Mouse (Mus musculus) heart, adult 2 months (tissue): ENCODE measurements around the gene Gm42906. TPM values are rescaled to one million over a fixed set of nuclear protein-coding genes. Genes with fewer than 3 reads are reported as not detected.

Source experiments
- DNase-seq, 2 experiments: peaks; one replicate each; pipeline ENCODE4 v3.0.0; 2021
- H3K27ac ChIP-seq: fragments of 200-600 bp; 2 replicates; pipeline ENCODE4 v1.8.1; 2022
- H3K27me3 ChIP-seq: fragments of 200-500 bp; 2 replicates; pipeline ENCODE4 v1.6.1; 2012; ENCODE audit warnings: mild to moderate bottlenecking, low read length, inconsistent platforms, mixed read lengths; ENCODE audit not compliant: control insufficient read depth, insufficient read depth
- H3K36me3 ChIP-seq: fragments of 200-500 bp; 2 replicates; pipeline ENCODE4 v1.6.1; 2012; ENCODE audit warnings: low read length, inconsistent platforms; ENCODE audit not compliant: control insufficient read depth, insufficient read depth
- H3K4me1 ChIP-seq: fragments of 200-500 bp; 2 replicates; pipeline ENCODE4 v1.6.1; 2011; ENCODE audit warnings: low read length; ENCODE audit not compliant: control insufficient read depth, insufficient read depth
- H3K4me3 ChIP-seq: fragments of 200-600 bp; 2 replicates; pipeline ENCODE4 v1.8.1; 2022
- H3K79me2 ChIP-seq: fragments of 200-500 bp; replicated peaks from 2 replicates; pipeline ENCODE4 v1.6.1; 2012; ENCODE audit warnings: mild to moderate bottlenecking, inconsistent platforms, low read length, moderate library complexity, mixed read lengths; ENCODE audit not compliant: control insufficient read depth, insufficient read depth
- H3K9ac ChIP-seq: fragments of 200-500 bp; 2 replicates; pipeline ENCODE4 v1.6.1; 2012; ENCODE audit warnings: low read depth, mild to moderate bottlenecking, control low read depth, inconsistent platforms, low read length, mixed read lengths
- CTCF ChIP-seq: fragments of 200-600 bp; IDR thresholded peaks from 2 replicates; pipeline ENCODE4 v1.8.1; 2022; ENCODE audit warnings: antibody characterized with exemption, mild to moderate bottlenecking, moderate library complexity
- EP300 ChIP-seq: fragments of 200-500 bp; IDR thresholded peaks from 2 replicates; pipeline ENCODE4 v1.6.1; 2011; ENCODE audit warnings: low read depth, low read length, control low read depth; ENCODE audit not compliant: insufficient read depth
- POLR2A ChIP-seq: fragments of 200-500 bp; IDR thresholded peaks from 2 replicates; pipeline ENCODE4 v1.6.1; 2011; ENCODE audit warnings: mild to moderate bottlenecking, low read depth, low read length, control low read depth; ENCODE audit not compliant: insufficient read depth
- WGBS: fragments of 180-500 bp; shearing (Covaris S2); methylation state at CpG from one replicate; pipeline ENCODE4 v1.1.7; 2018; 5-methylcytosine and 5-hydroxymethylcytosine counted together
- intact Hi-C: fragments of 180-260 bp; cut with DNase I; formaldehyde crosslinking; loops from one replicate; pipeline ENCODE4 v1.15.1; 2025
- polyA plus RNA-seq: library from polyadenylated mRNA; depleted of rRNA; stranded (reverse); fragments of >200 nt; gene quantifications from 2 replicates; pipeline ENCODE4 v1.2.3, GENCODE M21; 2012
- total RNA-seq, 2 experiments: library from RNA; stranded (reverse); gene quantifications; 2 replicates each; pipeline ENCODE4 v1.2.3; 2021

Gm42906 gene
- total and polyA plus RNA-seq, 3 experiments: 2.9 TPM; not detected in 2

DNA sequence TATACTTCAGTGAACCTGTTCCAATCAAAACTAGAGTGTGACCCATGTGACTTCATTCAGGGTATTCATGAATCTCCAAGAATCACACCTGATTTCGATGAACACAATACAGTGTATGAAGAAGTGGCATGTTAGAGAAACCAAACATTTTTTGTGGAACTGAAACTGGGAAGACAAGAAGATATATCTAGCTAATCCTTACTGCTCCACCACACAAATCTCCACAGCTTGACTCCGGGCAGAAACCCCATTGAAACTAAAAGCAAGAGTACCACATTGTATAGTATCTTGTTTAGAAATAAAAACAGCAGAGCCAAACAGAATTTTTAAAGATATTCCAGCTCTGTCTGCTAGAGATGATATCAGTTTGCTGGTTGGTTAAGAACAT, 27.4 kb downstream of the Gm42906 start:
- no peak for TF ChIP-seq POLR2A
- no peak for TF ChIP-seq CTCF
- no peak for TF ChIP-seq EP300
- H3K9ac ChIP-seq: no peak overlapping the region
- 86% methylated on average over 2 of the region's 2 CpGs for WGBS
- intact Hi-C loops: no loop called here
- H3K4me1 ChIP-seq: no peaks in the 10 kb centered on the region
- no peak overlapping the region for H3K27ac ChIP-seq
- peaks cover 1% of the 10 kb centered on the region; the same call in 1 of the 2 replicates for H3K27me3 ChIP-seq
- no peaks in the 10 kb centered on the region for H3K36me3 ChIP-seq
- H3K79me2 ChIP-seq: no peaks in the 10 kb centered on the region
- no peak overlapping the region for H3K4me3 ChIP-seq
- no peak for DNase-seq

DNA sequence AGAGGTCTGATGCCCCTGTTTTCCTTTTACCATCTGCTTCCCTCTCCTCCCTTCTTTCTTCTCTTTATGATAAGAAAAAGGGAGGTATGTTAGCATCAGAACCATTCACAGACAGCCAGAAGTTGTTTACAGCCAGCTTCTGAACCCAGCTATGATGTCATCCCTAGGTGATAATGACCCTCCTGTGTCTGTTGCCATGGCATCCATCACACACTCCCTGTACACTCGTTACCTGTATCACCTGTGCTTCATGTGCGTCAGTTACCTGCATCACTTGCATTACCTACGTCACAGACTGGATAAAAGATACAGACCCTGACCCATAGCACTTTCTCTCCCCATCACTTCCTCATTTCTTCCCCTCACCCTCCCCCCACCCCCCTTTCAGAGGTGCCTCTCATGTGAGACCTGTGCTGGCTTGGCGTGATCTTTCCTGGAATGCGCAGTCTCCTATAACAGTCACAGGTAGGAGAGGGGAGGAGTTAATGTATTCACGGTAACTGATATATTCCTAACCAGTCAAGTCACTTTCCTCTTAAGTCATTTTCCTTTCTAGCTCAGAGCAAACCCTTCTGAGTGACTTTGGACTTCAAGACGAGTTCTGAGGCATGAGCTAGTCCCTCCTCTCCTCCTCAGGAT, 27.9 kb downstream of the Gm42906 start:
- intact Hi-C loops: no loop called here
- Histone ChIP-seq H3K9ac (no peak overlapping the region), H3K4me1 (no peaks in the 10 kb centered on the region), H3K79me2 (no peaks in the 10 kb centered on the region), H3K27me3 (peaks cover 1% of the 10 kb centered on the region; the same call in 1 of the 2 replicates), H3K4me3 (no peak overlapping the region), H3K27ac (no peak overlapping the region), H3K36me3 (no peaks in the 10 kb centered on the region)
- TF ChIP-seq EP300: no peak
- TF ChIP-seq CTCF: no peak
- TF ChIP-seq POLR2A: no peak
- 72% methylated on average over 7 of the region's 7 CpGs for WGBS
- no peak for DNase-seq

DNA sequence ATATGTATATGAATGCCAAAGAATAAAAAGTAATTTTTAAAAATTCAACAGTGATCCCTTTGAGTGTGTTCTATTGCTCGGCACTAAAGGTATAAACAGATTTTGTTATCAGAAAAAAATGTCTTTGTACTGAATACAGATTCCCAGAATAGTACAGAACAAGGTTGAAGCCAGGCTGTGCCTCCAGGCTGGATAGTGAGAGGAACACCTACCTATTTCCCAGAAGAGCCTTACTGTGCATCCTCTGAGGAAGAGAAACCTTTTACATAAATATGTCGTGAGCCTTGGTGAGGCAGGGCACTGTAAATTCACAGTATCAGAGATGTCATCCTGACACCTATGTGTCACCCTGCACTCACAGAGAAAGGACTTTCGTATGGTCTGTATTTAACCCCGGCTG, 31.8 kb downstream of the Gm42906 start:
- Histone ChIP-seq H3K27me3 (no peaks in the 10 kb centered on the region), H3K79me2 (no peaks in the 10 kb centered on the region), H3K4me1 (no peaks in the 10 kb centered on the region; the same call in 1 of the 2 replicates), H3K4me3 (no peak overlapping the region), H3K9ac (no peak overlapping the region), H3K27ac (no peak overlapping the region), H3K36me3 (no peaks in the 10 kb centered on the region)
- TF ChIP-seq CTCF (no peak), POLR2A (no peak), EP300 (no peak)
- WGBS: 80% methylated on average over 4 of the region's 4 CpGs
- DNase-seq: no peak
- intact Hi-C loops: no loop called here

DNA sequence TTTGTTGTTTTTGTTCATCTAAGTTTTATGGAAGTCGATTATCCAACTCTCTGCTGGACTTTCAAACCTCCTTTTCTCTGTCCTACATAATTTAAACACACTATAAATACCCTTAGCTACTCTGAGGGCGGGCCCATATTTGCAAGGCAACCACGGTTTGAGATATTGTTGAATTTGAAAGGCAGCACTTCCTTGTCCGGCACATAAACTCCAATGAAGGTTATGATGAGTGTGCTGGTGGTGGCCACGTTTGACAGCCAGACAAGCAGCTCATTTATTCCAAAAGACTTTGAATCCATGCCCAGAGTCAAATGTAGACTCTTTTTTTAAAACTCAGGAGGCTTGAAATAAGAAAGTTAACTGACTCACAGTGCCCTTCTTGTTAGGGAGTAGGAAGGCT, 33.3 kb downstream of the Gm42906 start:
- WGBS: 40% methylated on average over 5 of the region's 5 CpGs
- H3K36me3 ChIP-seq: no peaks in the 10 kb centered on the region
- no peak for DNase-seq
- no peaks in the 10 kb centered on the region for H3K27me3 ChIP-seq
- no peaks in the 10 kb centered on the region for H3K79me2 ChIP-seq
- no peak overlapping the region; the same call in 1 of the 2 replicates for H3K27ac ChIP-seq
- H3K4me3 ChIP-seq: no peak overlapping the region
- intact Hi-C loops: no loop called here
- no peaks in the 10 kb centered on the region; the same call in 1 of the 2 replicates for H3K4me1 ChIP-seq
- TF ChIP-seq EP300 (no peak), CTCF (no peak), POLR2A (no peak)
- H3K9ac ChIP-seq: no peak overlapping the region

DNA sequence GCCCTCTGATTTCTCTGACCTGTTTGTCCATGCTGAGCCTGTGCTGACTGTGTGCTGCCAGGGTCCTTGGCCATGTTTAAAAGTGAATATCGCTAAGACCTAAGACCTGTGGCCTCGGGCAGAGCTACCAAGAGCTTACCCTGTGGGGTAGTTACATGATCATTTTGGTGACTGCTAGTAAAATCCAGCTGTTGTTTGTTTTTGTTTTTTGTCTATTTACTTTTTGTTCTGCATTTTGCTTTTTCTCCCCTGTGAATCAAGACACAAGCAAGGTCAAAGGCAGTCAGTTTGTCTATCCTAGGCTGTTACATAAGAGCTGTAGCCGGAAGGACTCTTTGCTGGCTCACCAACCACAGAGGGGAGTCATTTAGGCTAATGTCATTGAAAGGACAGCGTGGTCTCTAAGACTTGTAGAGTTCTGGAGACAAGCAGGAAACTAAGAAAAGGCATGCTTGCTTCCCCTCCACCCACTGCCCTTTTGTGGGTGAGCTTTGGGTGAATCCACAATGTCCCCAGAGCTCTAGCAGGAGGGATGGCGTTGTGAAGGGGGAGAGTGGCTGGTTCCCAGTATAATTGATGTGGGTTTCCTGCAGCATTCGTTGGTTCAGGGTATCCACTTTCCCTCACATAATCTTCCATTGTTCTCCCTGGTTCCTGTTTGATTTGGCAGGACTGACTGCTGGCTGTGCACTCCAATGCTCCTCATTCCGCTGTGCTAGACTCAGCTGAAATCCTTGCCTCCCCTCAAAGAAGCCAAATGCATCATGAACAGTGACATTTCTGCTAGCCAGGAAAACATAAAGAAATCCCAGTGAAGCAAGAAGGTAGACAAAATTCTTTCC, 33.9 kb downstream of the Gm42906 start:
- peak overlapping the region; percentile 54 for H3K27ac ChIP-seq
- intact Hi-C loops: no loop called here
- H3K4me3 ChIP-seq: no peak overlapping the region
- no peaks in the 10 kb centered on the region for H3K36me3 ChIP-seq
- H3K27me3 ChIP-seq: no peaks in the 10 kb centered on the region
- TF ChIP-seq EP300: no peak
- no peak for TF ChIP-seq POLR2A
- TF ChIP-seq CTCF: no peak
- no peaks in the 10 kb centered on the region for H3K79me2 ChIP-seq
- DNase-seq: peak; percentile 12 to 20
- no peaks in the 10 kb centered on the region; the same call in 1 of the 2 replicates for H3K4me1 ChIP-seq
- H3K9ac ChIP-seq: no peak overlapping the region
- WGBS: 41% methylated on average over 7 of the region's 7 CpGs

DNA sequence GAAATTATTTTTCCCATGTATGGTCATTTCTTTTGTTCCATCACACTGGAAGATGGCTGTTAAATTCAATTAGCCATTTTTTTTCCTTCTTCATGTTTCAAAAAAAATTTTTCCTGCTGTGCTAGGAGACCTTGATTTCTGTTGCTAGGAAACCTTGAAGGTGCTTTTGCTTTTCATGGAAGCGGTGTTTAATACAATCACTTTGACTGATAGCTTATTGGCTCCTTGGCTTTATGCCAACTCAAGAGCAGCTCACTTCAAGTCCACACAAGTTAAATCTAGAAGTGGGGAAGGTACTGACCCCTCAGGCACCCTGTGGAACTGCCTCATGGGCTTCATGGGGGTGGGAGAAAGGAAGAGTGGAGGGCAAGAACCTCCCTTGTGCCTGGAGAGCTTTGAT, 38.1 kb downstream of the Gm42906 start:
- H3K9ac ChIP-seq: no peak overlapping the region
- H3K36me3 ChIP-seq: no peaks in the 10 kb centered on the region
- no peak overlapping the region for H3K27ac ChIP-seq
- H3K27me3 ChIP-seq: no peaks in the 10 kb centered on the region
- H3K4me1 ChIP-seq: no peaks in the 10 kb centered on the region; the same call in 1 of the 2 replicates
- no peak for DNase-seq
- no peak for TF ChIP-seq POLR2A
- no peak for TF ChIP-seq CTCF
- no peak for TF ChIP-seq EP300
- no peaks in the 10 kb centered on the region for H3K79me2 ChIP-seq
- WGBS: 79% methylated on average over 1 of the region's 1 CpGs
- intact Hi-C loops: no loop called here
- no peak overlapping the region for H3K4me3 ChIP-seq
